Mouse (Mus musculus) liver, embryonic 16.5 days (tissue): ENCODE data around the gene Cel. TPM values are rescaled to one million over a fixed set of nuclear protein-coding genes. Genes with fewer than 3 reads are reported as not detected.

Experiments used
- ATAC-seq: fragments of 200-750 bp; cut with Nextera tagmentation; 2 replicates; pipeline ENCODE4 v1.8.0; 2017; ENCODE audit warnings: low read depth, mild to moderate bottlenecking, moderate number of reproducible peaks, moderate library complexity
- H3K27ac ChIP-seq: fragments of 300-500 bp; sonication (generic); 2 replicates; pipeline ENCODE4 v1.5.1; 2014; ENCODE audit warnings: mild to moderate bottlenecking, low read length
- H3K27me3 ChIP-seq: fragments of 300-500 bp; sonication (generic); 2 replicates; pipeline ENCODE4 v1.6.1; 2014; ENCODE audit warnings: low read depth, low read length, mixed read lengths; ENCODE audit not compliant: control insufficient read depth, insufficient read depth
- H3K36me3 ChIP-seq: fragments of 300-500 bp; sonication (generic); 2 replicates; pipeline ENCODE4 v1.6.1; 2014; ENCODE audit warnings: mild to moderate bottlenecking; ENCODE audit not compliant: control insufficient read depth, insufficient read depth
- H3K4me1 ChIP-seq: fragments of 300-500 bp; sonication (generic); 2 replicates; pipeline ENCODE4 v1.6.1; 2014; ENCODE audit warnings: low read depth, low read length, mixed read lengths; ENCODE audit not compliant: control insufficient read depth
- H3K4me2 ChIP-seq: fragments of 300-500 bp; sonication (generic); 2 replicates; pipeline ENCODE4 v1.6.1; 2014; ENCODE audit warnings: low read depth, low read length, mixed read lengths
- H3K4me3 ChIP-seq: fragments of 300-500 bp; sonication (generic); 2 replicates; pipeline ENCODE4 v1.5.1; 2014; ENCODE audit warnings: low read depth, mild to moderate bottlenecking, low read length
- H3K9ac ChIP-seq: fragments of 300-500 bp; sonication (generic); 2 replicates; pipeline ENCODE4 v1.6.1; 2014; ENCODE audit warnings: low read depth, low read length
- H3K9me3 ChIP-seq: fragments of 300-500 bp; sonication (generic); replicated peaks from 2 replicates; pipeline ENCODE4 v1.6.1; 2016; ENCODE audit warnings: low read length; ENCODE audit not compliant: control insufficient read depth
- WGBS: fragments of 180-500 bp; shearing (Covaris S2); extraction: QIAGEN DNeasy Blood & Tissue Kit; methylation state at CpG from one replicate; pipeline ENCODE4 v1.1.7; 2014; ENCODE audit not compliant: insufficient replicate concordance; 5-methylcytosine and 5-hydroxymethylcytosine counted together
- polyA plus RNA-seq: library from polyadenylated mRNA; unstranded; fragments of >200 nt; fragmentation: Nextera tagmentation; extraction: Ambion mirVana; gene quantifications from 2 replicates; pipeline ENCODE4 v1.2.1, GENCODE M21; 2015

The Cel gene
- polyA plus RNA-seq, 1 experiment from 2014 or later, result 9.7 TPM

DNA sequence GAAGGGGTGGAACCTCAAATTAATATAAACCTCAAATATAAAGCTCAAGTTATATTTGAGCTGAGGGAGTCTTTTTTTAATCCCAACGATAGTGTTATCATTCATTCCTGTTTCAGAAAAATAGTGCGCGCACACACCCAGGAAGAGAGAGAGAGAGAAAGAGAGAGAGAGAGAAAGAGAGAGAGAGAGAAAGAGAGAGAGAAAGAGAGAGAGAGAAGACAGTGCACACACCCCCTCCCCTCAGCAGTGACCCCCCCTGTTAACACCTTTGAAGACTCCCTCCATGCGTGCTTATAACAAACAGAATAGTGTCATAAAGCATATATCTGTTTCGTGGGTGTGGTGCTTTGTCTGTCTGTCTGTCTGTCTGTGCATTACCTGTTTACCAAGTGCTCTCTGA lies 40.3 kb upstream of the Cel start:
- WGBS, result 39% methylated on average over 5 of the region's 5 CpGs
- ATAC-seq, result no peak
- Histone ChIP-seq H3K27ac (peak overlapping the region; percentile 85), H3K9ac (peak overlapping the region; percentile 31), H3K4me1 (peaks cover 84% of the 10 kb centered on the region), H3K4me2 (no peak overlapping the region), H3K27me3 (no peaks in the 10 kb centered on the region), H3K9me3 (no peaks in the 10 kb centered on the region), H3K4me3 (no peak overlapping the region), H3K36me3 (no peaks in the 10 kb centered on the region)

DNA sequence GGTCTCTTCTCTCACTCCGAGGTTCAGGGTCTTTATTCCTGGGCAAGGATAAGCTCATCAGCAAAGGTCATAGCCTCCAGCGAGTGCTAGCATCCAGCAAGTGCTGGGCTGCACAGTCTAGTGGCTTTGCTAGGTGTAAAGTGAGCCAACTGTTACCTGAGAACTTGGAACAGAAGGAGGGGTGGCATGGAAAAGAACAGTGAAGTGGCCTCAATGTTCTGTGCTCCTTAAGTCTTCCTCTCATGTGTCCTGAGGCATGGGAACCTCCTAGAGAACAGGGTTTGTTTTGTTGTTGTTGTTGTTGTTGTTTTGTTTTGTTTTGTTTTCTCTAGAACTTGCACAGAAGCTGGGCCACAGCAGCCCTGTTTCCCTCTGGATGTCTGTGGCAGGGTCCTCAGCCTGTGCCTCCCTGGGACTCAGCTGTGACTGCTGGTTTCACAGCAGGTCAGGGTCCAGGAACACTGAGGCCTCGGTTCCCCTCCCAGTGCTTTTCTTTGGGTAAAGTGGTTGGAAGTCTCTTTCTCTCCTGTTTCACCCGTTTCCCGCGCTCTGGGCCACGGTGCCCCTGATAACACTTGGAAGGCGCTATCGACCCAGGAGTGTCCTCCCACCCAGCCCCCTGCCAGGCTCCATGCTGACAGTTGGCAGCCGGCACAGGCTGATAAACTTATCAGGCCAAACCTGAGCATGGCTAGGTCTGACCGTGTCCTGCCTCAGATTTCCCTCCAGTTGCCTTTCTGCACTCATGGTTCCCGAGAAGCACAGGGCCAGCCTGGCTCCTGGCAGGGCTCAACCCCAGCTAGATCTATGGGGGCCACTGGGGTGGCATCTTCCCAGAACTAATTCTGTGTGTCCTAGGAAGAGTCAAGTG lies 38.8 kb upstream of the Cel start:
- Histone ChIP-seq H3K4me1 (peaks cover 84% of the 10 kb centered on the region), H3K9me3 (0 out of 2 replicates have a peak, but pooled peaks cover 2% of the 10 kb centered on the region), H3K27ac (peak overlapping the region; percentile 94), H3K36me3 (no peaks in the 10 kb centered on the region), H3K9ac (peak overlapping the region; percentile 72), H3K27me3 (no peaks in the 10 kb centered on the region), H3K4me3 (peak overlapping the region; percentile 29), H3K4me2 (peak overlapping the region; percentile 69)
- 10% methylated on average over 12 of the region's 12 CpGs for WGBS
- peak; percentile 89 for ATAC-seq

DNA sequence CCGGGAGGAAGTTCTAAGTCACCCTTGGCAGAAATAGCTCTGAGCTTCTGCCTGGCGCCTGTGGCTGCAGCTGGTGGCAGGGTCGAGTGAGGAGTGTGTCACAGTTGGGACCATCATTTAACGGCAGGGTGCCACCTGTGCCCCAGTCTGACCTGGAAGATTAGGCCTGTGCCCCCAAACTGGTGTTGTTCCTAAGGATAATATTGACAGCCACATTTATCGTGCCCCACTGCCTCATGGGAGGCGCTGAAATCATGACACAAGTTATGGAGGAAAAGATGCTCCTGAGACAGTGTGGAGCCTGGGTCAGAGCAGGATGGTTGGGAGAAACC lies 36.3 kb upstream of the Cel start:
- peak overlapping the region; percentile 62 for H3K9ac ChIP-seq
- no peaks in the 10 kb centered on the region for H3K36me3 ChIP-seq
- H3K4me3 ChIP-seq, result no peak overlapping the region
- WGBS, result 26% methylated on average over 6 of the region's 6 CpGs
- H3K27me3 ChIP-seq, result no peaks in the 10 kb centered on the region
- peak overlapping the region; percentile 94 for H3K27ac ChIP-seq
- H3K4me1 ChIP-seq, result peaks cover 90% of the 10 kb centered on the region
- ATAC-seq, result no peak
- 0 out of 2 replicates have a peak, but pooled peaks cover 2% of the 10 kb centered on the region for H3K9me3 ChIP-seq
- no peak overlapping the region for H3K4me2 ChIP-seq

DNA sequence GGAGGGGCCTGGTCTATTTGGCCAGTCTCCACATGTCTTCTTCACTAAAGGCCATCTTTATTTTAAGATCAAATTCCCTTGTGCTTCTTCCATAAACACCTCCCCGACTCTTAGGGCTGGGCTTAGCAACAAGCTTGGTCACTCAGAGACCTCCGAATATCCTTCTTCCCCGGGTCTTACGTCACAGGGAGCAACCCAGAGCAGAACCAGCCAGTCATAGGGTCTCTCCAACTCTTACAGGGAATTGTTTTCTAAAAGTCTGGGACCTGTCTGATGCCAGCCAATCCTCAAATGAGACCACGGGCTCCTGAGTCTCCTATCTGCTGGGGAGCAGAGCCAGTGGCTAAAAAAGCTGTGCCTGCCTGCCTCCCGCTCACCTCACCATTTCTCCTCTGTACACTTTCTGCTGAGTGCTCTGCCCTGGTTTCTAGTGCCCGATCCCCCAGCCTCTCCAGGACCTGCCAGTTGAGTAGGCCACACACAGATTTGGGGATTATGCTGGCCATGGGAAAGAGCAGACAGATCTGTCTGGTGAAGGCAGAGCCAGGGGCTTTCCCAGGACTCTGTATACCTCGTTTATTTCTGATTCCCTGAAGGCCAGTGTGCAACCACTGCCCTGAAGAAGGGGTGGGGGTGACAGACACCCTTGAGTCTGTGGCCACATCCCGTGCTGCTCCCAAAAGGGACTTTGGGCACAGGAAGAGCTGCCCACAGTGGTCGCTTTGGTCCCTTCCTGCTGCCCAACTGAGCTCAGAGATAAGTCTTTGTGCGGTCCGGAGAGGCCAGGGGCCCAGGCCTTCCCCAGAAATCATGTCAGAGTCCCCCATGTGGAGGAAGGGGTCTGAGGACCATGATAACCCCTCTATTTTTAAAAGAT lies 35.7 kb upstream of the Cel start:
- Histone ChIP-seq H3K27me3 (no peaks in the 10 kb centered on the region), H3K27ac (peak overlapping the region; percentile 94), H3K36me3 (no peaks in the 10 kb centered on the region), H3K4me3 (no peak overlapping the region), H3K9me3 (0 out of 2 replicates have a peak, but pooled peaks cover 2% of the 10 kb centered on the region), H3K4me1 (peaks cover 90% of the 10 kb centered on the region), H3K9ac (peak overlapping the region; percentile 62), H3K4me2 (peak overlapping the region; percentile 38)
- WGBS, result 16% methylated on average over 12 of the region's 12 CpGs
- ATAC-seq, result no peak

DNA sequence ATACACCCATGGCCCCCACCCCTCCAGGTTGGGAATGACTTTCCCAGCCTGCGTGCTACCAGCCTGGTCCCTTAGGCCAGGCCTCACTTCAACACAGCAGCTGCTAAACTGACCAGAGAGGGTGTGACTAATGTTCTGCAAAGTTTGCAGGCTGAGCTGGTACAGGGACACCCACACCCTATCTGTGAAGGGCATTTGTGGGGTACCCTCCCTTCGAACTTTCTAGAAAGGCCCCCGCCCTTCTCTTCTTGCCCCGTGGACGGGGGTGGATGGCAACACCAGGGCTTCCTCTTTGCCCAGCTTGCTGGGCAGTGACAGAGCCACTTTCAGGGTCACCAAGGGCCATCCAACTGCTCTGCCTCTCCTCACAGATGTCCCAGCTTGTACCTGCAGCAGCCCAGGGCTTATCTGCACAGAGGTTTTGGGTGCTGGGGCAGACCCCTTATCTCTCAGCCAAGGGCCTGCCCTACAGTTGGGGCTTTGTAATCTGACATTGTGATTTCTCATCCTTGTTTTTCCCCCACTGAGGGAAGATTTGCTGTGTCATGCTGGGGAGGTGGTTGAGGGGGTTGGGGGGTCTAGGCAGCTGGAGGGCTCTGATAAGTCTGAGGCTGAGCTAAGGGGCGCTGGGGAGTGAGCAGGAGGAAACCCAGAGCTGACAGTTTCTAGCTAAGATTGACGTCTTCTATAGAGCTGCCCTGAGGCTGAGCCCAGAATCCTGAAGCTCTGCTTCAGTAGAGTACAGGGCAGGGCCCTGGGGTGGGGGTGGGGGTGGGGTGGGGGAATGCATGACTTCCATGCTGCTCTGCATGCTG lies 34.7 kb upstream of the Cel start:
- Histone ChIP-seq H3K4me2 (peak overlapping the region; percentile 38), H3K36me3 (no peaks in the 10 kb centered on the region), H3K27me3 (no peaks in the 10 kb centered on the region), H3K9me3 (0 out of 2 replicates have a peak, but pooled peaks cover 2% of the 10 kb centered on the region), H3K4me1 (peaks cover 84% of the 10 kb centered on the region), H3K9ac (peak overlapping the region; percentile 62), H3K4me3 (0 out of 2 replicates have a peak overlapping the region, but pooled peaks have one; percentile 0), H3K27ac (peak overlapping the region; percentile 94)
- peak; percentile 74 for ATAC-seq
- 16% methylated on average over 7 of the region's 7 CpGs for WGBS

DNA sequence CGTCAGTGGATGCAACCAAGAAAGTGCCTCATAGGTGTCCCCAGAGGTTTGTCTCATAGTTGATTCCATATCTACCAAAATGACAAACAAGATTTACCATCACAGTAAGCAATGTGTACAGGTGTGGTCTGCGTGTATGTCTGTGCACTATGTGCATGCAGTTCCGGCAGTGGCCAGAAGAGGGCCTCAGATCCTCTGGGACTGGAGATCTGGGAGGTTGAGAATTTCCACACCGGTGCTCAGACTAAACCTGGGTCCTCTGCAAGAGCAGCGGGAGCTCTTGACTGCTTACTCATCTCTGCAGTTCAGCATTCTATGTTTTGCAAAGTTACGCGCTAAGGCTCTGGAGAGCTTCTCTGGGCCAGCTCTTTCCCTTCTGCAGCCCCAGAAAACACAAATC lies 33.8 kb upstream of the Cel start:
- Histone ChIP-seq H3K4me1 (peaks cover 75% of the 10 kb centered on the region), H3K4me2 (peak overlapping the region; percentile 38; the same call in 1 of the 2 replicates), H3K27me3 (no peaks in the 10 kb centered on the region), H3K36me3 (no peaks in the 10 kb centered on the region), H3K27ac (peak overlapping the region; percentile 94), H3K9me3 (0 out of 2 replicates have a peak, but pooled peaks cover 2% of the 10 kb centered on the region), H3K4me3 (no peak overlapping the region), H3K9ac (no peak overlapping the region)
- no peak for ATAC-seq
- 69% methylated on average over 7 of the region's 7 CpGs for WGBS

DNA sequence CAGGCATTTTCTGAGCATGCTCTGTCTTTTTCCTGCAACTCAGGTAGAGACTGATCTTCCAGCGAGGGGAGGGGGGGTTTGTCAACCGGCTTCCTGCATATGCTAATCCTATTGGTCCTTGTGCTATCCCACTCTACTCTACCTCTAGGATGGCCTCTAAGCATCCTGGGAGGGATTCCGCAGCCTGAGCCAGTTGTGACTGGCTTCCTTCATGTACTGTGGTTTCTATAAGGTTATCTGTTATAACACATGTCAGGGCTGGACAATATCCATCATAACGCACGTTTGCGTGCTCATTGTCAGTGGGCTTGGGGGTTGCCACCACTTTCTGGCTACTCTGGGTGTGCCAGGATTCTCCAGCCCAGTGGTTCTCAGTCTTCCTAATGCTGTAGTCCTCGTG lies 32.8 kb upstream of the Cel start:
- peak; percentile 47 for ATAC-seq
- 19% methylated on average over 7 of the region's 7 CpGs for WGBS
- peaks cover 66% of the 10 kb centered on the region for H3K4me1 ChIP-seq
- H3K27ac ChIP-seq, result peak overlapping the region; percentile 94
- no peaks in the 10 kb centered on the region for H3K36me3 ChIP-seq
- 0 out of 2 replicates have a peak, but pooled peaks cover 2% of the 10 kb centered on the region for H3K9me3 ChIP-seq
- peak overlapping the region; percentile 37 for H3K9ac ChIP-seq
- H3K4me2 ChIP-seq, result peak overlapping the region; percentile 12; the same call in 1 of the 2 replicates
- no peaks in the 10 kb centered on the region for H3K27me3 ChIP-seq
- no peak overlapping the region for H3K4me3 ChIP-seq

DNA sequence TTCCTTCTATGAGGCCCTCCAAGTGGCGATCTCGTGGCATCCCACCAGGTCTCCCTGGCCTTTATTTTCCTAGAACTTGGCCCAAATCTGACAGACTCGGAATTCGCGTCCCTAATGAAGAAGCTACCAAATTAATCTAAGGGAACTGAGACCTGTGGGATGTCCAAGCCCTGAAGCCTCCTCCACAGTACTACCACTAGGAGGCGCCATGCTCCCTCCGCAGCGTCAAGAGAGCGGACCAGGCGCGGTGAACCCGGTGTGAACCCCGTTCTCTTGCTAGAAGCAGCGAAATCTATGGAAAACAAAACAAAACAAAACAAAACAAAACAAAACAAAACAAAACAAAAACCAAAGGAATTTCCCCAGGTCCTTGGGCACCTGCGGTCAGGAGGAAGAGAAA lies 29.6 kb upstream of the Cel start:
- no peak overlapping the region; the same call in 1 of the 2 replicates for H3K4me3 ChIP-seq
- H3K4me1 ChIP-seq, result peaks cover 34% of the 10 kb centered on the region
- H3K4me2 ChIP-seq, result peak overlapping the region; percentile 44
- no peaks in the 10 kb centered on the region for H3K36me3 ChIP-seq
- 4% methylated on average over 15 of the region's 15 CpGs for WGBS
- ATAC-seq, result peak; percentile 37; the same call in 1 of the 2 replicates
- H3K27ac ChIP-seq, result no peak overlapping the region
- no peaks in the 10 kb centered on the region for H3K27me3 ChIP-seq
- H3K9ac ChIP-seq, result peak overlapping the region; percentile 13; the same call in 1 of the 2 replicates
- 0 out of 2 replicates have a peak, but pooled peaks cover 2% of the 10 kb centered on the region for H3K9me3 ChIP-seq
